Mouse (Mus musculus) intestine, embryonic 16.5 days (tissue): Measurements from ENCODE around the gene Spata32. TPM values are rescaled to one million over a fixed set of nuclear protein-coding genes. Genes with fewer than 3 reads are reported as not detected.
A peak's percentile ranks its signal among the peaks of the same experiment; 100 is the strongest.

Experiments
- ATAC-seq: fragments of 200-750 bp; cut with Nextera tagmentation; 2 replicates; pipeline ENCODE4 v1.8.0; 2017; ENCODE audit warnings: moderate TSS enrichment, moderate library complexity
- H3K27ac ChIP-seq: fragments of 300-500 bp; sonication (generic); 2 replicates; pipeline ENCODE4 v1.5.1; 2014; ENCODE audit warnings: mild to moderate bottlenecking, low read length
- H3K27me3 ChIP-seq: fragments of 300-500 bp; sonication (generic); replicated peaks from 2 replicates; pipeline ENCODE4 v1.6.1; 2014; ENCODE audit warnings: low read length, control low read depth, mixed read lengths; ENCODE audit not compliant: control insufficient read depth, insufficient read depth
- H3K36me3 ChIP-seq: fragments of 300-500 bp; sonication (generic); 2 replicates; pipeline ENCODE4 v1.6.1; 2014; ENCODE audit warnings: low read length, control low read depth; ENCODE audit not compliant: control insufficient read depth, insufficient read depth
- H3K4me1 ChIP-seq: fragments of 300-500 bp; sonication (generic); 2 replicates; pipeline ENCODE4 v1.6.1; 2014; ENCODE audit warnings: low read length, control low read depth, mixed read lengths; ENCODE audit not compliant: control insufficient read depth, insufficient read depth
- H3K4me2 ChIP-seq: fragments of 300-500 bp; sonication (generic); 2 replicates; pipeline ENCODE4 v1.6.1; 2014; ENCODE audit warnings: low read depth, low read length, control low read depth
- H3K4me3 ChIP-seq: fragments of 300-500 bp; sonication (generic); 2 replicates; pipeline ENCODE4 v1.5.1; 2014; ENCODE audit warnings: mild to moderate bottlenecking, low read length
- H3K9ac ChIP-seq: fragments of 300-500 bp; sonication (generic); 2 replicates; pipeline ENCODE4 v1.6.1; 2014; ENCODE audit warnings: low read depth, low read length
- H3K9me3 ChIP-seq: fragments of 300-500 bp; sonication (generic); 2 replicates; pipeline ENCODE4 v1.6.1; 2016; ENCODE audit warnings: low read length, control low read depth; ENCODE audit not compliant: control insufficient read depth
- WGBS: fragments of 180-500 bp; shearing (Covaris S2); extraction: QIAGEN DNeasy Blood & Tissue Kit; methylation state at CpG from one replicate; pipeline ENCODE4 v1.1.7; 2014; 5-methylcytosine and 5-hydroxymethylcytosine counted together
- polyA plus RNA-seq: library from polyadenylated mRNA; unstranded; fragments of >200 nt; fragmentation: Nextera tagmentation; extraction: Ambion mirVana; gene quantifications from 2 replicates; pipeline ENCODE4 v1.2.1, GENCODE M21; 2015

The Spata32 gene
- polyA plus RNA-seq, 1 experiment from 2014 or later: not detected

DNA sequence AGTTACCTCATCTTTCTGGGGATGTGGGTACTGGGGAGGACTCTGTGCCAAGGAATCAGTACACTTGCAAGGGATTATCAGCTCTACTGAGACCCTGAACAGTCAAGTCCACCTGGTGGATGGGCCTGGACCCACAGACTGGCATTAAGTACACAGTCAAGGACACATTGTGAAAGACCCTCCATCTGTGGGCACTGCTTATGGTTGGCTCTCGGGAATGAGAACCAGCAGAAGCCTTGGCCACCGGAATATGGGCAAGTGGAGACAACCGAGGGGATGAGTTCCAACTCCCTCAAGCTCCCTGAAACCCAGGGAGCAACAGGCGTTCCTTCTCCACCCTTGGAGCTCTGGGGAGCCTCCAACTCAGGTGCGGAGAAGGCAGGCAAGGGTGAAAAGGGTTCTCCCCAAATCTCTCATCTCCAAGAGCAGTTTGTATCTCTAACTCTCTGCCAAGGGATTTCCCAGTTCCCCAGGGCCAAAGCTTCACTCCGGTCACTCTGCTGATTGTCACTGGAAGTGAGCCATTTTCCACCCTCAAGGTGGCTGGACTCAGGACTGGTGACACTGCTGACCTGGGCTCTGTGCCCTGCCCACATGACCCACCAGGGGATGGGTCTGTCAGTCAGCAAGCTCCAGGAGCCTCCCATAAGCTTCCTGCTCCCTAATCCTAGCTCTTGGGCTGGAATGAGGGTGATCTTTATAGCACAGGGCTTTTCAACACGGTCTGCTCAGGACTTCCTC, 43.6 kb upstream of the Spata32 start:
- Histone ChIP-seq H3K4me2 (0 out of 2 replicates have a peak overlapping the region, but pooled peaks have one; percentile 14), H3K4me1 (peaks cover 31% of the 10 kb centered on the region), H3K27ac (peak overlapping the region; percentile 65), H3K27me3 (no peaks in the 10 kb centered on the region), H3K9me3 (no peaks in the 10 kb centered on the region), H3K9ac (0 out of 2 replicates have a peak overlapping the region, but pooled peaks have one; percentile 31), H3K4me3 (no peak overlapping the region), H3K36me3 (no peaks in the 10 kb centered on the region)
- no peak for ATAC-seq
- WGBS: 79% methylated on average over 7 of the region's 7 CpGs

DNA sequence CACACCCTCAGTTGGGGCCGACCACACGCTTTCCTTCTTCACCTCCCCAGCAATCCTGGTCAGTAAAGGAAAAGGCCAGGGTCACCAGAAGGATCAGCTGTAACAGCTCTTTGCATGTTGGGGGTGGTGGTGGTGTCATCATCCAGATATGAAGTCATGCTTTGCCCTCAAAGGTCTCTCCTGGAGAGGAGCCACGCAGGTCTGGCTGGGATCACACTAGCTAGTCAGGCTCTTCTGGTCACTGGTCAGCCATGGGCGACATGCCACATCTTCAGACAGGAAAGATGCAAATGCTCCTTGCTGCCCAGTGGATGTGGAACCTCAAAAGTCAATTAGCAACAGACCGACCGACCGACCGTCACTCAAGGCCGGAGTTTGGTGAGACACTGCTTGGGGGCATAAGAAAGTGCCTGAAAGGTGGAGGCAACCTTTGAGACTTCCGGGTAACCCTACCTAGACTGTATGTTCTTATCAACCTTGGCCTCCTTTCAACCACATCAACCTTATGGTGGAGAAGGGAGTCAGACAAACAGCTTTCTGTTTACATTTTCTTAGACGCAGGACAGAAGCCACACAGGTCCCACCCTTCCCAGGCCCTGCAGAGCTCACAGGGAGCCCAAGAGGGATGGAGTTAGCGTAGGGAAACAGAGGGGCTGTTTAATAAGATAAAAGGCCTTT, 42.4 kb upstream of the Spata32 start:
- peak; percentile 54 for ATAC-seq
- no peak overlapping the region; the same call in 1 of the 2 replicates for H3K27ac ChIP-seq
- 65% methylated on average over 12 of the region's 12 CpGs for WGBS

DNA sequence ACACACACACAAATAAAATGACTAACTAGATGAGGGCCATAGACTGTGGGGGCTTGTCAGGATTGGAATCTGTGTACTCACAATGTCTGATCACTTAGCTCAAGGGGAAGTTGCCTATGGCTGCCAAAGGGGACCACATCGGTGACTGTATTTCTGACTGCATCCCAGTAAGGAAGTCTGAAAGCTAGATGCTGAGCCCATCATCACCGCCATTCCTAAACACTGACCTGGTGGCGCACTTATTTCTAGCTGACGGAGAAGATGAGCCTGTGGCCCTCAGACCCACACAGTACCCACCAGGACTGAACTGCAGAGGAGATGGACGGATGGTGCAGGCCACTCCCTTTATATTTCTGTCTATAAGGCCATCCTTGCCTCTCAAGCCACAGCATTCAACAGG, 41.8 kb upstream of the Spata32 start:
- Histone ChIP-seq H3K4me1 (peaks cover 22% of the 10 kb centered on the region), H3K4me3 (no peak overlapping the region), H3K9ac (no peak overlapping the region), H3K4me2 (no peak overlapping the region), H3K27ac (no peak overlapping the region; the same call in 1 of the 2 replicates), H3K9me3 (no peaks in the 10 kb centered on the region), H3K36me3 (no peaks in the 10 kb centered on the region), H3K27me3 (no peaks in the 10 kb centered on the region)
- no peak for ATAC-seq
- 93% methylated on average over 5 of the region's 5 CpGs for WGBS

More for the DNA sequence above, 42.4 kb upstream of the Spata32 start:
- Histone ChIP-seq H3K27me3 (no peaks in the 10 kb centered on the region), H3K9ac (0 out of 2 replicates have a peak overlapping the region, but pooled peaks have one; percentile 2), H3K4me1 (peaks cover 26% of the 10 kb centered on the region), H3K36me3 (no peaks in the 10 kb centered on the region), H3K4me3 (no peak overlapping the region), H3K9me3 (no peaks in the 10 kb centered on the region), H3K4me2 (no peak overlapping the region)

DNA sequence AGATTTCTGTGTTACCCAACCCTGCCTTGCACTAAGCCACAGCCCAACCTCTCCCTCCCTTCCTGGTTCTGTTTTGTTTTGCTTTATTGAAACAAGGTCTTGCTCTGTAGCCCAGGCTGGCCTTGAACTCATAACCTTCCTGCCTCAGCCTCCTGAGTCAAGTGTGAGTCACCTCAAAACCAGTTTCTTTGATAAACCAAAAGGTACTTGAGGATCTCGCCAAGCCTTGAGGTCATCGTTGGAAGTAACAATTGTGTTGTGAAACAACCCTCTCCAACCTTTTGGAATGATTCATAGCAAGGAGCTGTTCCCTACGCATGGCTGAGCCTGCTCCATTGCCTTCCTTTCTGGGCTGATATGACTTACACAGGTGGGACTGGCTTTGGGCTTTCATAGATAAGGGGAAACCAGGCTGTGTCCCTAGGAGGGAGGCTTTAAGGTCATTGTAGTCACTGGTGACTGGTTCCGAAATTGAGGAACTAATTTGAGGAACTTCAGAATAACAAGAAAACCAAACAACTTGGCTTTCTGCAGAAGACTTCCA, 39.8 kb upstream of the Spata32 start:
- peaks cover 21% of the 10 kb centered on the region for H3K4me1 ChIP-seq
- no peak overlapping the region for H3K27ac ChIP-seq
- no peaks in the 10 kb centered on the region for H3K36me3 ChIP-seq
- no peaks in the 10 kb centered on the region for H3K27me3 ChIP-seq
- no peak overlapping the region for H3K9ac ChIP-seq
- H3K4me2 ChIP-seq: no peak overlapping the region
- no peak for ATAC-seq
- H3K9me3 ChIP-seq: no peaks in the 10 kb centered on the region
- 91% methylated on average over 4 of the region's 4 CpGs for WGBS
- H3K4me3 ChIP-seq: no peak overlapping the region

DNA sequence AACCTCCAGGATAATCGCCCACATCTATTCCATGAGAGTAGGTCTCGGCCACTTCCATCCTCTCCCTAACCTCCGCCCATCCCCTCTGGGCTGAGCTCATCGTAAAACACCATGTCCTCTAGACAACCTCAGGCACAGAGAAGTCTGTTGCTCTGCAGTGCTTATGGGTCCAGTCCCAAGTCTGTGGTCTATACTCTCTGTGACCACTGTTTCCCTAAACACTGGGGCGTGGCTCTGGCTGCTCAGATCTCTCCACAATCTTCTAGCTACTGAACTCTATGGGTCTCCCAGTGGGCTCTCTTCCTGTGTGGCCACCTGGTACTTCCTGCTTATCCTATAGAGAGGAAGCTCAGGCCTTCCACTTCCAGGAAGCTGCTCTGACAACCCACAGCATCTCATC, 35.4 kb upstream of the Spata32 start:
- Histone ChIP-seq H3K4me1 (0 out of 2 replicates have a peak, but pooled peaks cover 4% of the 10 kb centered on the region), H3K4me2 (no peak overlapping the region), H3K4me3 (no peak overlapping the region), H3K9me3 (no peaks in the 10 kb centered on the region), H3K9ac (no peak overlapping the region), H3K27me3 (no peaks in the 10 kb centered on the region), H3K36me3 (no peaks in the 10 kb centered on the region), H3K27ac (no peak overlapping the region)
- ATAC-seq: no peak
- 84% methylated on average over 5 of the region's 5 CpGs for WGBS

DNA sequence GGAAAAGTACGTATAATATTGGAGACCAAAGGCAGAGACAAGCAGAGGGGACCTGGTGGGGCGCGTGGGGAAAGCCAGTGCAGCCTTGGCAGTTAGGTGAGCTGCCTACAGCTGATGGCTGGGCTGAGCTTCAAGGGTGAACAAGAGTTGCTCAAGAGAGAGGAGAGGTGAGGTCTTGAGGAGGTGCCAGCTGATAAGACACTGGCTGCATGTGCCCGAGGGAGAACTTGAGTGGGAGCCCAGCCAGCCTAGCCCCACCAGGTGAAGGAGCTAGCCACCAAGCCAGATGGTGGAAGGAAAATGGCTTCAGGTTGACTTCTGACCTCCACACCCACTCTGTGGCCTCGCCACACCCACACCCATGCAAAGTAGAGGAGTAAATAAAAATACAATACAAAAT, 34.1 kb upstream of the Spata32 start:
- Histone ChIP-seq H3K4me1 (peaks cover 13% of the 10 kb centered on the region), H3K27me3 (no peaks in the 10 kb centered on the region), H3K36me3 (no peaks in the 10 kb centered on the region), H3K9me3 (no peaks in the 10 kb centered on the region), H3K4me3 (no peak overlapping the region), H3K27ac (no peak overlapping the region), H3K4me2 (no peak overlapping the region), H3K9ac (no peak overlapping the region)
- 89% methylated on average over 5 of the region's 5 CpGs for WGBS
- no peak for ATAC-seq

DNA sequence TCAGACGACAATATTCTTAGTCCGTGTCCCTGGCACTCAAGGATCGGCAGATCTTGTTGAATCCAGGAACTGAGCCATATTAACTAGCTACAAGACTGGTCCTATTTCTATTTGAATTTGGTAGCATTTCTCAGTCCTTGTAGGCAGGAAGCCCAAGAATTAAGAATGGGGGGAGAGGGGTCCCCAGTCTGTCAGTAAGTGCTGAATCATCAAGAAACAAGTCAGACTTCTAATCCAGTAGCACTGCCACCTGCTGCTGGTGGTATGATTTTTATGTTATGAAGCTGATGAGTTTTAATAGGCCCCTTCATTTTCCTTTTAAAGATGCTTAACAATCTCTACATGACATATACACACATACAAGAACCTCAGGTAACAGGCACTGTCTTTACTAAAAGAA, 32.1 kb upstream of the Spata32 start:
- Histone ChIP-seq H3K27ac (no peak overlapping the region), H3K36me3 (no peaks in the 10 kb centered on the region), H3K9me3 (no peaks in the 10 kb centered on the region), H3K9ac (no peak overlapping the region), H3K4me1 (peaks cover 25% of the 10 kb centered on the region), H3K27me3 (no peaks in the 10 kb centered on the region), H3K4me3 (no peak overlapping the region), H3K4me2 (no peak overlapping the region)
- ATAC-seq: no peak
- 86% methylated on average over 3 of the region's 3 CpGs for WGBS

DNA sequence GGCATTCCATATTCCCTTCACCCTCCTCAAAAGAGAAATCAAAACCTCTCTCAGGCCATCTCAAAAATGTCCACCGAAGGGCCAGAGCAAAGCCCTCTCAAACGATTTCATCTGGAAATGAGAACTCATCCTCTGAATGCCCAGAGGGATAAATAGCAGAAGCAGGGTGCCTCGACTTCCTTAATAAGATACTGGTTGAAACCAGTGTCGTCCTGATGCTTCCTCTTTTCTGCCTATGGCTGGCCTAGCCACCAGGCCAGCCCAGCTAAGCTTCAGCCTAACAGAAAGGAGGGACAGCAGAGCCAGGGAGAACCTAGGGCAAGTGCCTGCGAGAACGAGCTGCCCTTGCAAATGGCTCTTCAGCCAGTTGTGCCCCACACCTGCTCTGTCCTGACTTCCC, 31.3 kb upstream of the Spata32 start:
- Histone ChIP-seq H3K9me3 (no peaks in the 10 kb centered on the region), H3K36me3 (no peaks in the 10 kb centered on the region), H3K4me1 (peaks cover 25% of the 10 kb centered on the region), H3K27me3 (no peaks in the 10 kb centered on the region), H3K4me3 (no peak overlapping the region), H3K4me2 (no peak overlapping the region), H3K9ac (no peak overlapping the region), H3K27ac (0 out of 2 replicates have a peak overlapping the region, but pooled peaks have one; percentile 21)
- ATAC-seq: no peak
- 60% methylated on average over 6 of the region's 6 CpGs for WGBS

DNA sequence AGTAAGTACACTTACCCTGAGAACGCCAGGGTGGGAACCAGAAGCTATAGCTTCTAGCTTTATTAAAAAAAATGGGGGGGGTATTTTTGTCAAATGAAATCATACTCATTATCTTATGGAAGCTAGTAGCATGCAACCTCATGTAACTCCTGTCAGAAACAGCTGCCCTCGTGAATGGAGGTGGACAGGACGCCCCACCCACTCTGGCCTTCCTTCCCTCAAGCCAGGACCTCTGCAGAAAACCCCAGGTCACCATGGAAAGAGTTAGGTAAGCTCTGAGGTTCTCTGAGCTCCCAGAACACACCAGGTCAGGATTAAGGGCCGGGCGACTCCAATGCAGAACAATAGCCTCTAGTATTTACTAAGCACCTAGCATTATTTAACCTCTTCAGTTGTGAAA, 30.6 kb upstream of the Spata32 start:
- no peak overlapping the region for H3K27ac ChIP-seq
- no peak for ATAC-seq

More for the DNA sequence above, 30.6 kb upstream of the Spata32 start:
- Histone ChIP-seq H3K4me2 (no peak overlapping the region), H3K4me3 (no peak overlapping the region), H3K36me3 (no peaks in the 10 kb centered on the region), H3K9me3 (no peaks in the 10 kb centered on the region), H3K9ac (no peak overlapping the region), H3K4me1 (peaks cover 25% of the 10 kb centered on the region), H3K27me3 (no peaks in the 10 kb centered on the region)
- WGBS: 68% methylated on average over 5 of the region's 5 CpGs
